Mouse (Mus musculus) kidney, adult 2 months (tissue): ENCODE data around the gene Ankrd12. TPM values are rescaled to one million over a fixed set of nuclear protein-coding genes. Genes with fewer than 3 reads are reported as not detected.

Experiments
- DNase-seq: peaks from one replicate; pipeline ENCODE4 v3.0.0; 2021
- H3K27ac ChIP-seq: fragments of 200-500 bp; 2 replicates; pipeline ENCODE4 v1.5.1; 2012; ENCODE audit warnings: low read depth, low read length, control low read depth, inconsistent platforms; ENCODE audit not compliant: insufficient read depth
- H3K27me3 ChIP-seq: fragments of 200-500 bp; replicated peaks from 2 replicates; pipeline ENCODE4 v1.6.1; 2012; ENCODE audit warnings: mild to moderate bottlenecking, moderate library complexity, low read length, inconsistent platforms; ENCODE audit not compliant: control insufficient read depth, insufficient read depth
- H3K36me3 ChIP-seq: fragments of 200-500 bp; 2 replicates; pipeline ENCODE4 v1.6.1; 2012; ENCODE audit warnings: mild to moderate bottlenecking, moderate library complexity, low read length, inconsistent platforms; ENCODE audit not compliant: control insufficient read depth, insufficient read depth
- H3K4me1 ChIP-seq: fragments of 200-500 bp; 2 replicates; pipeline ENCODE4 v1.6.1; 2011; ENCODE audit warnings: low read length; ENCODE audit not compliant: control insufficient read depth, insufficient read depth
- H3K4me3 ChIP-seq: fragments of 200-500 bp; 2 replicates; pipeline ENCODE4 v1.5.1; 2011; ENCODE audit warnings: mild to moderate bottlenecking, low read depth, low read length, control low read depth; ENCODE audit not compliant: insufficient read depth
- CTCF ChIP-seq: fragments of 200-500 bp; conservative IDR thresholded peaks from 2 replicates; pipeline ENCODE4 v1.5.1; 2011; ENCODE audit warnings: low read depth, mild to moderate bottlenecking, control low read depth, low read length, moderate library complexity, mixed read lengths; ENCODE audit not compliant: insufficient read depth, insufficient read length
- POLR2A ChIP-seq: fragments of 200-500 bp; IDR thresholded peaks from one replicate; pipeline ENCODE4 v1.6.1; 2011; ENCODE audit warnings: low read depth, low read length, control low read depth
- whole genome bisulfite sequencing: fragments of 180-500 bp; shearing (Covaris S2); methylation state at CpG from one replicate; pipeline ENCODE4 v1.1.7; 2018; 5-methylcytosine and 5-hydroxymethylcytosine counted together
- polyA plus RNA-seq: library from polyadenylated mRNA; depleted of rRNA; stranded (reverse); fragments of >200 nt; gene quantifications from 2 replicates; pipeline ENCODE4 v1.2.3, GENCODE M21; 2012

The Ankrd12 gene
- polyA plus RNA-seq, 1 experiment, result 3.6 TPM

GRCm38 (mm10) chr17:65930960-65931359 lies 145.9 kb downstream of the Ankrd12 start:
- TF ChIP-seq POLR2A (no peak), CTCF (no peak)
- H3K36me3 ChIP-seq, result no peaks in the 10 kb centered on the region
- peak; percentile 42 for DNase-seq
- H3K27me3 ChIP-seq, result no peaks in the 10 kb centered on the region
- no peak overlapping the region for H3K4me3 ChIP-seq
- 63% methylated on average over 6 of the region's 6 CpGs for WGBS
- H3K4me1 ChIP-seq, result no peaks in the 10 kb centered on the region
- no peak overlapping the region for H3K27ac ChIP-seq

- DNase-seq, result no peak
- Histone ChIP-seq H3K27me3 (no peaks in the 10 kb centered on the region), H3K27ac (no peak overlapping the region), H3K4me3 (no peak overlapping the region), H3K4me1 (no peaks in the 10 kb centered on the region), H3K36me3 (no peaks in the 10 kb centered on the region)
- WGBS, result 95% methylated on average over 7 of the region's 7 CpGs
- TF ChIP-seq CTCF, result no peak
- TF ChIP-seq POLR2A, result no peak
These were observed 146.6 kb downstream of the Ankrd12 start for GRCm38 (mm10) chr17:65930158-65930826.

DNA sequence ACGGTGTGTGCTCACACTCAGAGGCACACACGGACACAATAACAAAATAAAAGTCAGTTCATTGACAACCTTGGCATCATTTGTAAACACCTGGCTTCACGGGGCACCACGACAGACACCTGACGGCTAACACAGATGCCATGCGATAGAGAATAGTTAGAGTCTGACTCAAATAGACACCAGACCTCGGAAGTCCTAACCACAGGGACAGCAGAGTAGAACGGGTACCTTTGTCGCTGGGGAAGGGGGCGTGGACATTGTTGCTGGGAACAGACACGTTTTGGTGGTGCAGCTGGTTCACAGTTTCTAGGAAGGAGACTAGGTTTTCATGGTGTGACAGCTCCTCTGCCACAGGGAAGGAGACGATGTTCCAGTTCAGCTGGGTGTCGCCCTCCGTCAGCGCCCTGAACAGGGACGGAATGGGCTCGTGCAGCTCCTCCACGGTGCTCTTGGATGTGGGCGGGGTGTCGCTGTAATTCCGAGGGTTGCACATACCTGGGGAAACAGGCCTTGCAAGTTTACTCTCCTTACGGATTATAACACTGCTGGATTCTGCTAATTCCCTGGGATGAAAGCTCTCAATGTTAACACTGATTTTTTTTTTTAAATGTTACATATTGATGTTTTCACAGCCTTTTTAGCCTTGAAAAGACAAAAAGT lies 147.4 kb downstream of the Ankrd12 start:
- Histone ChIP-seq H3K27me3 (no peaks in the 10 kb centered on the region), H3K4me3 (no peak overlapping the region), H3K27ac (no peak overlapping the region), H3K4me1 (no peaks in the 10 kb centered on the region), H3K36me3 (no peaks in the 10 kb centered on the region)
- no peak for TF ChIP-seq POLR2A
- TF ChIP-seq CTCF, result no peak
- WGBS, result 78% methylated on average over 22 of the region's 22 CpGs
- DNase-seq, result no peak

- H3K27me3 ChIP-seq, result no peaks in the 10 kb centered on the region
- no peak for TF ChIP-seq POLR2A
- no peak overlapping the region for H3K4me3 ChIP-seq
- H3K36me3 ChIP-seq, result no peaks in the 10 kb centered on the region
- WGBS, result 77% methylated on average over 4 of the region's 4 CpGs
- DNase-seq, result no peak
- H3K4me1 ChIP-seq, result no peaks in the 10 kb centered on the region
- no peak overlapping the region for H3K27ac ChIP-seq
These were observed 149.8 kb downstream of the Ankrd12 start for GRCm38 (mm10) chr17:65927077-65927476.

DNA sequence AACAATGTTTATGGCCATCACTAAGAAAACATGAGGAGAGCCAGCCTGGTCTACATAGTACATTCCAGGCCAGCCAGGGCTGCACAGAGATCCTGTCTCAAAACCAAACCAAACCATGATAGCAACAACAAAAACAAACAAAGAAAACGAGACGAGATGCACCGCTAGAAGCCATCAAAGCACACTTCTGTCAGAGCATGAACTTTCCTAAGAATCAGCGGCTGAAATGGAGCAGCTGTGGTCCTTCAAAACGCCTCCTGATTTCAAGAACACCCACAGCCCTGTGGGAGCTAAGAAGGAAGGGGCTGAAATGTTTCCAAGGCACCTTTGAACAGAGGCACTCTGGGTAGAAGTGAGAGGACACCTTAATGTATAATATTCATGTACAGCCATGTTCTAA lies 152.7 kb downstream of the Ankrd12 start:
- H3K36me3 ChIP-seq, result no peaks in the 10 kb centered on the region; the same call in 1 of the 2 replicates
- no peak overlapping the region for H3K27ac ChIP-seq
- DNase-seq, result no peak
- H3K27me3 ChIP-seq, result no peaks in the 10 kb centered on the region
- no peak overlapping the region for H3K4me3 ChIP-seq
- no peak for TF ChIP-seq POLR2A
- TF ChIP-seq CTCF, result no peak
- WGBS, result 55% methylated on average over 5 of the region's 5 CpGs
- H3K4me1 ChIP-seq, result no peaks in the 10 kb centered on the region

GRCm38 (mm10) chr17:65921975-65922374 lies 154.9 kb downstream of the Ankrd12 start:
- Histone ChIP-seq H3K27ac (no peak overlapping the region), H3K36me3 (no peaks in the 10 kb centered on the region; the same call in 1 of the 2 replicates), H3K27me3 (no peaks in the 10 kb centered on the region), H3K4me1 (no peaks in the 10 kb centered on the region), H3K4me3 (no peak overlapping the region)
- TF ChIP-seq POLR2A, result no peak
- no peak for DNase-seq
- whole genome bisulfite sequencing, result 94% methylated on average over 6 of the region's 6 CpGs

- no peak for DNase-seq
- WGBS, result 87% methylated on average over 3 of the region's 3 CpGs
- no peaks in the 10 kb centered on the region for H3K4me1 ChIP-seq
- TF ChIP-seq CTCF (no peak), POLR2A (no peak)
- no peaks in the 10 kb centered on the region for H3K27me3 ChIP-seq
- no peaks in the 10 kb centered on the region; the same call in 1 of the 2 replicates for H3K36me3 ChIP-seq
- H3K4me3 ChIP-seq, result no peak overlapping the region
- no peak overlapping the region for H3K27ac ChIP-seq
These were observed 157.7 kb downstream of the Ankrd12 start for GRCm38 (mm10) chr17:65919235-65919634.
